Mouse (Mus musculus) ES-Bruce4 (cell line): Measurements from ENCODE around the gene Sf3b5.

Experiments
- CTCF ChIP-seq: IDR thresholded peaks from one replicate; pipeline ENCODE4 v1.8.1; 2011; ENCODE audit warnings: low read depth, low read length
- EP300 ChIP-seq: IDR thresholded peaks from 2 replicates; pipeline ENCODE4 v1.6.1; 2011; ENCODE audit warnings: low read depth, low read length; ENCODE audit not compliant: insufficient read depth
- POLR2A ChIP-seq: IDR thresholded peaks from one replicate; pipeline ENCODE4 v1.8.1; 2011; ENCODE audit warnings: low read length; ENCODE audit not compliant: insufficient read depth

- no peak for TF ChIP-seq POLR2A
- no peak for TF ChIP-seq CTCF
- no peak for TF ChIP-seq EP300
Observed at GRCm38 (mm10) chr10:13039637-13040174, 34.6 kb downstream of the Sf3b5 start.
